Mouse (Mus musculus) midbrain, postnatal 0 days (tissue): ENCODE measurements around the gene Galnt9. TPM values are rescaled to one million over a fixed set of nuclear protein-coding genes. Genes with fewer than 3 reads are reported as not detected.

ENCODE experiments used
- ATAC-seq: fragments of 200-750 bp; cut with Nextera tagmentation; 2 replicates; pipeline ENCODE4 v1.8.0; 2017; ENCODE audit warnings: moderate number of reproducible peaks, mild to moderate bottlenecking, moderate TSS enrichment, moderate library complexity; ENCODE audit not compliant: low FRiP score
- DNase-seq: peaks from one replicate; pipeline ENCODE4 v3.0.0-alpha.2; 2015; ENCODE audit warnings: low spot score
- H3K27ac ChIP-seq: fragments of 300-500 bp; sonication (generic); 2 replicates; pipeline ENCODE4 v1.5.1; 2014; ENCODE audit warnings: low read depth, mild to moderate bottlenecking, low read length, mixed read lengths
- H3K27me3 ChIP-seq: fragments of 300-500 bp; sonication (generic); 2 replicates; pipeline ENCODE4 v1.6.1; 2014; ENCODE audit warnings: low read length, control low read depth, mixed read lengths; ENCODE audit not compliant: insufficient read depth
- H3K36me3 ChIP-seq: fragments of 300-500 bp; sonication (generic); 2 replicates; pipeline ENCODE4 v1.6.1; 2014; ENCODE audit warnings: low read length, control low read depth, mixed read lengths; ENCODE audit not compliant: insufficient read depth
- H3K4me1 ChIP-seq: fragments of 300-500 bp; sonication (generic); 2 replicates; pipeline ENCODE4 v1.6.1; 2014; ENCODE audit warnings: mild to moderate bottlenecking, control low read depth, antibody characterized with exemption, low read length, mixed read lengths; ENCODE audit not compliant: insufficient read depth
- H3K4me2 ChIP-seq: fragments of 300-500 bp; sonication (generic); 2 replicates; pipeline ENCODE4 v1.6.1; 2014; ENCODE audit warnings: low read depth, mild to moderate bottlenecking, low read length, mixed read lengths; ENCODE audit not compliant: poor library complexity, severe bottlenecking
- H3K4me3 ChIP-seq: fragments of 300-500 bp; sonication (generic); 2 replicates; pipeline ENCODE4 v1.5.1; 2014; ENCODE audit warnings: low read depth, mild to moderate bottlenecking, low read length, moderate library complexity
- H3K9ac ChIP-seq: fragments of 300-500 bp; sonication (generic); replicated peaks from 2 replicates; pipeline ENCODE4 v1.6.1; 2014; ENCODE audit warnings: mild to moderate bottlenecking, low read length, moderate library complexity, mixed read lengths; ENCODE audit not compliant: poor library complexity, severe bottlenecking
- H3K9me3 ChIP-seq: fragments of 300-500 bp; sonication (generic); 2 replicates; pipeline ENCODE4 v1.6.1; 2016; ENCODE audit warnings: low read length, control low read depth
- CTCF ChIP-seq: IDR thresholded peaks from 2 replicates; pipeline ENCODE4 v1.5.1; 2016; ENCODE audit warnings: antibody characterized with exemption, mild to moderate bottlenecking
- WGBS: fragments of 180-500 bp; shearing (Covaris S2); extraction: QIAGEN DNeasy Blood & Tissue Kit; methylation state at CpG from one replicate; pipeline ENCODE4 v1.1.7; 2014; 5-methylcytosine and 5-hydroxymethylcytosine counted together
- polyA plus RNA-seq: library from polyadenylated mRNA; unstranded; fragments of >200 nt; fragmentation: Nextera tagmentation; extraction: Ambion mirVana; gene quantifications from 2 replicates; pipeline ENCODE4 v1.2.1, GENCODE M21; 2015
- total RNA-seq: library from RNA; depleted of rRNA; stranded (reverse); fragments of >200 nt; gene quantifications from 2 replicates; pipeline ENCODE4 v1.2.3, GENCODE M21; 2014

The Galnt9 gene
- total and polyA plus RNA-seq, 2 experiments from 2014 or later = 23.1 to 34.0 TPM

DNA sequence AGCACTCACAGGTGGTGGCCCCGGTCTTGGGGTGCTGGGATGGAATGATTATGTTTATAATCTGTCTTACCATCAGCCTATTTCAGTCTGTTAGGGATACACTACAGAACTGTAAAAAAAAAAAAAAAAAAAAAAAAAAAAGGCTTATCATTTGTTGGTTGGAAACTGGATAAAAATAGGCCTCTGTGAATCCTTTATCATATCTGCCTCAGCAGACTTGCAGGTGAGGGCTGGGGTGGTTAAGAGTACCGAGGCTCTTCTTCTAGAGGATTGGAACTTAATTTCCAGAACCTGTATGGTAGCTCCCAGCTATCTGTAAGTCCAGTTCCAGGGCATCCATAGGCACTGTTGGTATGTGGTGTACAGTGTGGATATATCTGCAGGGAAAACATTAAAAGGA is 6.0 kb downstream of the Galnt9 start:
- DNase-seq = no peak
- peaks cover 9% of the 10 kb centered on the region; the same call in 1 of the 2 replicates for H3K4me1 ChIP-seq
- no peak overlapping the region for H3K9ac ChIP-seq
- no peak overlapping the region for H3K4me2 ChIP-seq
- H3K27ac ChIP-seq = no peak overlapping the region
- no peaks in the 10 kb centered on the region for H3K36me3 ChIP-seq
- H3K27me3 ChIP-seq = no peaks in the 10 kb centered on the region
- WGBS = 57% methylated on average over 2 of the region's 2 CpGs
- H3K4me3 ChIP-seq = no peak overlapping the region
- no peaks in the 10 kb centered on the region for H3K9me3 ChIP-seq
- TF ChIP-seq CTCF = no peak
- ATAC-seq = no peak

DNA sequence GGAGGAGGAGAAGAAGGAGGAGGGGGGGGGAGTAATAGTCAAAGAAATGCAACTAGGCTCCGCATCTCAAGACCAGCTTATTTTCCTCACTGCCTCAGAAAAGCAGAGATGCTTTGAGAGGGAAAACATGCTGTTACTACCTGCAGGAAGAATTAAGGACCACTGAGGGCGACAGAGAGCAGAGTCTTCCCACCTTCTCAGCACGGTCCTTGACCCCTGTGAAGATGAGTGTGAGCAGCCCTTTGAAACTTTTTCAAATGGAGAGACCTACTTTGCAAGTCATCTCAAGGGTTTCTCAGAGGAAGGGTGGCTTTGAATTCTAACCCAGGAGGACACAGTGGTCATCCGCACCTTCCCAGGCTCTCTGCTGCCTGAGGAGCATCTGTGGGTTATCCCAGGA is 6.7 kb downstream of the Galnt9 start:
- Histone ChIP-seq H3K4me3 (no peak overlapping the region), H3K36me3 (no peaks in the 10 kb centered on the region), H3K4me2 (no peak overlapping the region), H3K9me3 (no peaks in the 10 kb centered on the region), H3K27ac (no peak overlapping the region), H3K9ac (no peak overlapping the region), H3K4me1 (0 out of 2 replicates have a peak, but pooled peaks cover 3% of the 10 kb centered on the region), H3K27me3 (no peaks in the 10 kb centered on the region)
- 34% methylated on average over 4 of the region's 4 CpGs for WGBS
- ATAC-seq (no peak), DNase-seq (no peak)
- 0 out of 2 replicates have a peak, but pooled peaks have one; percentile 15 for TF ChIP-seq CTCF

DNA sequence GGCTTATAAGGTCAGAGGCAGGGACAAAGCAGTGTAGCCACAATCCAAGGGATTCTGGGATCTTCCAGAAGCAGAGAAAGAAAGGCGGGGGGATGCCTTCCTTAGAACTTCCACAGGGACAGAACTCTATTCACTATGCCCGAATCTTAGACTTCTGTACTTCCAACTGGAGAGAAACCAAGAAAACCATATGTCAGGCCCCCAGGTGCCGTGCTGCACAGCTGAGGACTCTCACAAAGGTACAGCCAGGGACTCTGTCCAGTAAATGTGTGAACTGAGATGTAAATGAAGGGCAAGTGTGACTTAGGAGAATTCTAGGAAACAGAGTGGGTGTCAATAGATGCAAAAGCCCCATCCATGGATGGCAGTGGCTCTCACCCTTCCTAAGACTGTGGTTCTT is 7.8 kb downstream of the Galnt9 start:
- Histone ChIP-seq H3K9ac (no peak overlapping the region), H3K4me3 (no peak overlapping the region), H3K4me2 (no peak overlapping the region), H3K4me1 (0 out of 2 replicates have a peak, but pooled peaks cover 3% of the 10 kb centered on the region), H3K36me3 (no peaks in the 10 kb centered on the region), H3K27me3 (no peaks in the 10 kb centered on the region), H3K27ac (no peak overlapping the region), H3K9me3 (no peaks in the 10 kb centered on the region)
- ATAC-seq (no peak), DNase-seq (no peak)
- no peak for TF ChIP-seq CTCF
- WGBS = 70% methylated on average over 3 of the region's 3 CpGs

DNA sequence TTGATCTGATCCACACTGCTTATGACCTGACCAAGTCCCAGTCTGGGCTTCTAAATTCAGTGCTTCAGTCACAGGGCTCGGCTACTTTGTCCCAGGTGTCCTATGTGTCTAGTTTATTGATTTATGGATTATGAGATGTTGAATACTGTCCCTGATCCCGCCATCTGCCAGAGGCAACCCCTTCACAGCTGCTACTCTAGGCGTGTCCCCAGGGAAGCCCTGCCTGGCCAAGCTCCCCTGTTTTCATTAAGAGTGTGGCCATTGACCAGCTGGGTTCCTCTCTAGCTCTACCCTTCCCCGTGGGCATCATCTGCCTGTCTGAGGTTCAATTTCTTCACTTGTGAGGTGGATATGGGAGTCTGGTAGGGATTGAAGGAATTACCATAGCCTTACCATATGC is 9.2 kb downstream of the Galnt9 start:
- Histone ChIP-seq H3K4me1 (no peaks in the 10 kb centered on the region), H3K4me2 (no peak overlapping the region), H3K9ac (no peak overlapping the region), H3K4me3 (no peak overlapping the region), H3K36me3 (no peaks in the 10 kb centered on the region), H3K27ac (no peak overlapping the region), H3K27me3 (no peaks in the 10 kb centered on the region), H3K9me3 (no peaks in the 10 kb centered on the region)
- DNase-seq (no peak), ATAC-seq (no peak)
- WGBS = 71% methylated on average over 4 of the region's 4 CpGs
- no peak for TF ChIP-seq CTCF

DNA sequence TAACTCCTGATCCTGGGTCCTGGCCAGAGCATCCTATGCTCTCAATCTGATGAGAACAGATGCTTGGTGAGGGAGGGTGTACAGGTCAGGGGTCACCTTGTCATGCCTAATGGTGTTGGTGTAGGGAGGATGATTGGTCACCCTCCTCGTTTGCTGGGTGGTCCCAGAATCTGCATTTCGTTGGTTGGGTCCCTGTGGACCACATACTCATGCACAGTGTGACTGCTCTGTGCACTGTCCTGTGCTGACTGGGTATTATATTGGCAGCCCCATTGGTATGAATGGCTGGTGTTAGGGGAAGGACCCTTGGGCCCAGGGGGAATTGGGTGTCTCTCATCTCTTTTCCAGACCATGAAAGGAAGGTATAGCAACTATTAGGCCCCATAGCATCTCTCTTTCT is 11.0 kb downstream of the Galnt9 start:
- Histone ChIP-seq H3K36me3 (no peaks in the 10 kb centered on the region), H3K4me1 (no peaks in the 10 kb centered on the region), H3K27me3 (no peaks in the 10 kb centered on the region), H3K27ac (no peak overlapping the region), H3K9me3 (no peaks in the 10 kb centered on the region), H3K9ac (no peak overlapping the region), H3K4me2 (no peak overlapping the region), H3K4me3 (no peak overlapping the region)
- 59% methylated on average over 2 of the region's 2 CpGs for WGBS
- DNase-seq = no peak
- no peak for ATAC-seq
- TF ChIP-seq CTCF = no peak

DNA sequence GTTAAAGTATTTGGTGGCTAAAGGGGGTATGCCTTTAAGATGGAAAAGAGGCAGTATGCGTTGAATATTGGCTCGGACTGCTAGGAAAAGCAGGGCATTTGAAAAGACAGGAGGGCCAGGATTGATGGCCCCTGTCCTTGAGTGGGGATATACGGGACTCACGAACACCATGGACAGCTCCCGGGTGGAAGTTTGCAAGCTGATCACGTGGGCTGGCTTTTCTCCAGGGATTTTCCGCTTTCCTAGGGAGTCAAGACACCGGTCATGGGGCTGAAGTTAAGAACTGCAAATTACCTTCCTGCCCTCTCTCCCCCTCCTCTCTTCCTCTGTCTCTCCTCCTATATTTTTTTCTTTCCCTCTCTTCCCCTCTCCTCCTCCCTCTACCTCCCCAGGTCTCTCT is 14.2 kb downstream of the Galnt9 start:
- DNase-seq (peak; percentile 52), ATAC-seq (no peak)
- Histone ChIP-seq H3K36me3 (0 out of 2 replicates have a peak, but pooled peaks cover 4% of the 10 kb centered on the region), H3K27ac (no peak overlapping the region), H3K4me1 (no peaks in the 10 kb centered on the region), H3K27me3 (no peaks in the 10 kb centered on the region), H3K9me3 (no peaks in the 10 kb centered on the region), H3K9ac (no peak overlapping the region), H3K4me3 (no peak overlapping the region), H3K4me2 (no peak overlapping the region)
- WGBS = 15% methylated on average over 8 of the region's 8 CpGs
- TF ChIP-seq CTCF = no peak
